Comparison of ENCODE assay signal across 22 mouse cellular contexts in genomic region chr10:99881901-99882300, GRCm38 (mm10).
"Had no signal": no experiment of that assay in that cellular context is flagged by ENCODE, and none has a peak within 500 bp of the region (broad histone marks: within the 10 kb centered on the region; RNA-seq: fewer than 3 reads in every experiment).

No protein-coding gene starts in this region.

- DNase-seq: heart, postnatal 10 days; heart, postnatal 14 days; heart, postnatal 36 days; heart, postnatal 4 days; kidney, adult 11 months; kidney, adult 18-20 months; kidney, adult 2 months; kidney, adult 8-10 months; kidney, adult 9 months; kidney, postnatal 10 days; kidney, postnatal 14 days; kidney, postnatal 25 days; kidney, postnatal 36 days; kidney, postnatal 4 days; layer of hippocampus, adult 9-11 months; layer of hippocampus, postnatal 36 days had no signal

- ATAC-seq: hindbrain, embryonic 16.5 days; hindbrain, postnatal 0 days; inflammation-experienced regulatory T-cells, adult 6 months; intestine, embryonic 15.5 days; intestine, embryonic 16.5 days; intestine, postnatal 0 days had no signal
